Mouse (Mus musculus) spleen, postnatal 14 days (tissue): ENCODE results near the gene Lrmda.

ENCODE experiments used
- DNase-seq, 2 experiments: peaks; one replicate each; pipeline ENCODE4 v3.0.0; 2021 to 2022; ENCODE audit warnings: low spot score in 2 of 2

Gene Lrmda

GRCm38 (mm10) chr14:22323530-22324292, 304.2 kb downstream of the Lrmda start:
- no peak for DNase-seq

DNA sequence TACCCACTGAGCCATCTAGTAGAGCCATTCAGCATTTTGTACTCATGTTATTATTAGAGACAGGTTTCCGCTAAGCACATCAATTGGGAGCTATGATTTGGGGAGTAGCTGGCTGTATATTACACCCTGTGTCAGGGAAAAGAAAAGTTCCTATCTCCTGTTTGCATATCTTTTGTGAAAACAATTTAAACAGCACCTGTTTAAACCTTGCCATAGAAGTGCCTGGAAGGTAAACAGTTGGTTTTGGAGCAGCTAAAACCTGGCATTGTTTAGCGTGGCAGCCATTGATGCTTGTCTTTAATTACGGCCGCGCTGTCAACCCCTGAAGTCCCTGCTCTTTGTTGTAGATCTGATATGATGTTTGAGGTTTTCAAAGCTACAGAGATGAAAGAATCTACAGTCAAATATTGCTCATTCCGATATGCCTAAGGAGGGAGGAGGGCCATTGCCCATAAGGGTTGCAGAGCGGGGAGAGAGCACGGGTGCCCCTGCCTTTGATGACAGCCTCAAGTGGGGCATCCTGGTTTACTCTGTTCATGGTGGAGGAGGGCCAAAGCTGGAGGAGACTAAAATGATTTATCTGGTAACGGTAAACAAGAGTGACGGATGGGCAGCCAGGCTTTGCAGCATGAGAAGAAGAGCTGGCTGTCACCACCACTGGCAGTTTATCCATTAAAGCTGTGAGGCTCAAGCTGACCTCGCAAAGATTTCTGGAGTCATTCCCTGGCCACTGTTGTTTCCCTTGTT, 306.9 kb downstream of the Lrmda start:
- DNase-seq, result no peak

GRCm38 (mm10) chr14:22329191-22329590, 309.7 kb downstream of the Lrmda start:
- DNase-seq, result no peak

- no peak for DNase-seq
These were observed 315.7 kb downstream of the Lrmda start for GRCm38 (mm10) chr14:22335101-22335820.

DNA sequence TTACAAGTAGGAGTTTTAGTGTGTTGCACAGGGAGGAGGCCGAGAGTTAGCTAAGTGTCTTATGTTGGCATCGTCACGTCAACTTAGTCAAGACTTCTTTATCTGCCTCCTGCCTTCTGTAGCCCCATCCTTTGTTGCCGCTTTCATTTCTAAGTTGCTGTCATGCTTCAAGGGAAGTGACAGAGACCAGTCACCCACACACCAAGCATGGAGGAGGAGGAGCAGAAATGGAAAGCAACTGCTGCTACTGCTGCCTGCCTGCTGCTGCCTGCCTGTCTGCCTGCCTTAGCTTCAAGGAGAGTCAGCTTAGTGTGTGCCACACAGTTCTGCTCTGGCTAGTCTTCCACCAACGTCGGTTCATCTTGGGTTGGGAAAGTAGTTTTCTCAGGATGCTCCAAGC, 319.7 kb downstream of the Lrmda start:
- no peak for DNase-seq

DNA sequence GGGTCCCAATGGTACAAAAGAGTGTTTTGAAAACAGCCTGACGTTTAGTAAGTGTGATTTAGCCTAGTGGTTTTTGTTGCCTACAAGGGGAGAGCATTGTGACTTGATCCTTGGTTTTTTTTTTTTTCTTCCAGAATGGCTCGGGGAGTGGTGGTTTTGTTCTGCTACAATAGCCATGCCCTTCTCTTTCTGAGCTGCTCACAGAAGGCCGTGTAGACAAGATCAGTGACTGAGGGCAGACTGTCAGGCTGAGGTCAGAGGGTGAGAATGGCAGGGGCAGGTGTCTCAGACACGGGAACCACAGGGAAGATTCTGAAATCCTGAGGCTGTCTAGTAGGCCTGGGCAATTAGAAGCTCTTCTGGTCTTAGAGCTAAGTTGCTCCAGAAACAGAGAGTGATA, 323.8 kb downstream of the Lrmda start:
- no peak for DNase-seq

GRCm38 (mm10) chr14:22345248-22345647, 325.7 kb downstream of the Lrmda start:
- DNase-seq, result no peak

- no peak for DNase-seq
These were observed 334.1 kb downstream of the Lrmda start for GRCm38 (mm10) chr14:22353626-22354025.

DNA sequence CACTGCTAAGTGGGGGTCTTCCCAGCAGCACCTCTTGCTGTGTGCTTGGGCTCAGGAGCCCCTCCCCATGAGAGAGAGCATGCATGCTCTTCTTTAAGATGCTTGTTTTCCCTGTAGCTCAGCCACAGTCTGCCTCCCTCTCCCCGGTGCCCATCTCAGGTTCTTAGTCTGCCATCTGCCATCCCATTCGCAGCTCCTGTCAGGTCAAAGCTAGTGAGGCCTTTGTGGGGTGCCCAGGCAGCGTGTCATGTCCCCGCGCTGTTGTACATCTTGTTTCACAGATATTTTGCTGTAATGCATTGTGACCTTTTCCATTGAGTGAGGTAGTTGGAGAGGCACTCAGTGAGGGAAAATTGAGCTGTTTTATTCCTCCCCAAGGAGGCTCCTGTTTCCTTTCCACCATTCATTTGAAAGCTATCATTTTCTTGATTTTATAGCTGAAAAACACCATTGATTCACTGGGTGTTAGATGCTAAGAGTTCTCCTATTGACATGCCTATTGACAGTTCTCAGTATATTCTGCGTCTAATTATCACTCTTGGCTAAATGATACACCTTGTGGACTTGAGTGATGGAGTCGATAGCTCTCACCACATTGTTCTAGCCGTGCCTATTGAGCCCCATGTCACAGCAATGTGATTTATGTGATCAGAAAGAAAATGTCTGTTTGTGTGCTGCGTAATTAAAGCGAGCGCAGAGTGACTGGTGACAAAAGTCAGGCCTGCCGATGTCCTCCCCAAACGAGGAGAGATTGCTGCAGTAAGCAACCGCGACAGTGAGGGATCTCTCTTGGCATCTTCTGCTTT, 335.5 kb downstream of the Lrmda start:
- no peak for DNase-seq

GRCm38 (mm10) chr14:22357991-22358503, 338.5 kb downstream of the Lrmda start:
- no peak for DNase-seq

DNA sequence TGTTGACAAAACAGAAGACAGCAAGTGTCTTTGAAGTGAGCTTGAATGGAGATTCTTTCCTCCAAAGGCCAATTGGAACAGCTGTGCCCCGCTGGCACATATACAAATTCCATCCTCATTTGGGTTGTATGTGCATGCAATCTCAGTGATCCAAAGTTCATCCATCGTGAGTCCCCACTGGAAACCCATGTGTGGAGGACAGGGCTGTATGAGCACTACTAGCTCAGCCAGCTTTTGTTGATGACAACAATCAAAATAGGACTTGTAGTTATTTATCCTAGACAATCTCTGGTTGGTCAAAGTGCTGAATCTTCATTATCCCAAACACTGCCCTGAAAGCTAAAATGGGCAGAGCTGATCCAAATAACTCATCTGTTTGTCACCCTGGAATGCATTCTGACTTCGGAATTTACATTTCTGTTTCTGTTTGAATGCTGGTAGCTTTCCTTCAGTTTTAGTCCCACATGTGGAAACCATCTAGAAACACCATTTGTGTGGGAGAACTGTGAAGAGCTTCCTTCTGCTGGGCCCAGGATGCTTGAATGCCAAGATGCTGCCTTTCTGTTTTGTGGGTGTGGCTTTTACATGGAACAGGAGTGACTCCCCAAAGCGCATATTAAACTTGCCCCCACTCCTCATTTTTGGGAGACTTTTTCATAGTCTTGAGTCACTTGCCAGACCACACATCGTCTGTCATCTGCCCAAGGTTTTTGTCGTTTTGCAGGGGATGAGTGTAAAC, 344.7 kb downstream of the Lrmda start:
- no peak for DNase-seq

- no peak for DNase-seq
These were observed 345.4 kb downstream of the Lrmda start for GRCm38 (mm10) chr14:22364771-22365355.

DNA sequence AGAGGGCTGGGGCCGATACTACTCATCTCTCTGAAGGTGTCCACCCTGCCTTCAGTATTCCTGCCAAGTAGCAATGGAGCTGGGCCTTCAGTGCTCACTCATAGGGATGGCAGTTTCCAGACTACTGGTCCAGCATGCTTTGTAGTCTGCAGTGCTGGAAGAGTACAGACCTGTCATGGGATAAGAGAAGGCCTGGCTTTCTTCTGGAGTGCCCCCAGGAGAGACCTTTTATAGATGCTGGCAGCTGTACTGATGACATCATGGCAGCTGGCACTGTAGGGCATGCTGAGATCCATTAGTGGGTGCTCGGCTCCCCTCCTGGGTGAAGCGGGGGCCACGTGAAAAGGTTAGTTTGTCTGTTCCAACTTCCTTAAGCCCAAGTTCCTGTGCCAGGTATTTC, 348.1 kb downstream of the Lrmda start:
- no peak for DNase-seq

GRCm38 (mm10) chr14:22371136-22371535, 351.6 kb downstream of the Lrmda start:
- DNase-seq, result no peak

DNA sequence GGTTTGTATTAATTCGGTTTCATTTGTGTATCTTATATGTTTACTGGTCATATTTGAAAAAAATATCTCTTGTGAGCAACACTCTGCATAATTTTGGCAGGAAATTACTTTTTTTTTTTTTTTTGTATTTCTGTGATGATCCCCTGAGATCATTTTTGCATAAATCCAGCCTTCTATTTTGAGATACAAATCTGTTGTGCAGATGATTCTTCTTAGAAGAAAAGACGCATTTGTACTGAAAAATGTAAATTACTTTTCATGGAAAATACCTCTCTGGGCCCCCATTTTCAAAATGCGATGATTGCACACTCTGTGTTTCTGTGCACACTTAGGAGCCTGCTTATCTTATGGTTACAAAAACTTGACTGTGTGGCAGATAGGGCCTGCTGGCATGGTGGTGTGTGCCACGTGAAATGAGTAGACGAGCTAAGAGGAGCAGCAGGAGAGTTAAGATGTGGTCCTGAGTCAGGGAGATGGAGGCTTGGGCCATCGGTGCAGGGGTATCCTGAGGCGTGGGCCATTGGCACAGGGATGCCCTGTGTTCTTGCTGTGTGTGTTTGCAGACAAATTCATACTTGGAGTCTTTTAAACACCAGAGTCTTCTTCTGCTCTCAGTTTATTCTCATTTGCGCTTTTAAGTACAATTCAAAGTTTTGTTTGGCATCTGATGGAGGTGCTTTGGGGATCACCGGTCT, 353.3 kb downstream of the Lrmda start:
- no peak for DNase-seq

- DNase-seq, result no peak
These were observed 353.8 kb downstream of the Lrmda start for GRCm38 (mm10) chr14:22373361-22373745.

DNA sequence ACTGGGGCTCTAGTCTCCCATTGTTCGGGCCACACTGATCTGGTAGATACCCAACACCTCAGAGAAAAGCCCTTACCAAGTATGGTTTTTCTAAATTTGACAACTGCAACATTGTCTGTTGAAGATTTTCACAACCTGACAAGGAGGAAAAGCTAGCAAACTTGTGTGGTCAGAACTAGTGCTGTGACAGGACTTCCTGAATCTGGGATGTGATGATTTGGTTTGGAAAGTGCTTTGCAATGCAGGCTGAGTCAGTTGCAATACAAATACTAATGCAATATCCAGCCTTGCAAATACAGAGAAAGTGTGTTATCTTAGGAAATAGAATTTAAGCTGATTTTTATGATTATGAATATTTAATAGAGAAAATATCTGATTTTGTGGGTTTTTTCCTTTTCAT, 357.6 kb downstream of the Lrmda start:
- DNase-seq, result no peak

GRCm38 (mm10) chr14:22382101-22382500, 362.6 kb downstream of the Lrmda start:
- DNase-seq, result no peak

DNA sequence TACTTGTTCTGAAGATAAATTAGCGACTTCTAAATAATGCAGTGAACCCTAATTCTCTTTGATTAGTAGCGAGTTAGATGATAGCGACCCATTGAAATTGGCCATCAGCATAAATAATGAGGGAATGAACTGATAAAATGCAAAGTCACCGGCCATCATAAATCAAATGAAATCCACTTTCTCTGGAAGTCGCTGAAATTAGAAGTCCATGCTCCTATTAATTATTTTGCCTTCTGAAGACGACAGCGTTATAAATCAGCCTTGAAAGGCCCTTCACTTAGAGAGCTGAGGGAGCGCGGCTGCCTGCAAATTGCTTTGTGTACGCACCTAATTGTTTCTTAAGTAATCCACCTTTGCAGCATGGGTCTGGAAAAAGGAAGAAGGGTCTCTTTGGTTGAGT, 374.1 kb downstream of the Lrmda start:
- no peak for DNase-seq

DNA sequence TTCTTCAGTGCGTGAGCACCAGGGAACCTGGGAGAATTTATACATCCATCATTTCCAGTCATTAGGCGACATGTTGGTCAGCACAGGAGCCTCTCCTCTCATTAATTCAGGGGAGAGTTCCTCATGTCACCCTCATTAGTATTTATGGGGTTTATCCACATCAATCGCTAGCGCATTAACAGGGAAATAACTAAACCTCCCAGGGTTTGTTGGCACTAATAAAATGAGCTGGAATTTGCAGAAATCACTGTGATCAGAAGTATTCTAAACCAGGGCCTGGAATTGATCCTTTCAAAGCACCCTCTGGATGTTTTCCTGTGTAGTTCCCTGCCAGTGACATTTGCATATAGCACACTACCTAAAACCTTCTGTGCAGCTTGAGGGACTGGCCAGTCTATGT, 382.9 kb downstream of the Lrmda start:
- DNase-seq, result no peak
